Mouse (Mus musculus) liver, embryonic 16.5 days (tissue): Measurements from ENCODE around the gene Plscr2. TPM values are rescaled to one million over a fixed set of nuclear protein-coding genes. Genes with fewer than 3 reads are reported as not detected.

Experiments used
- ATAC-seq: fragments of 200-750 bp; cut with Nextera tagmentation; 2 replicates; pipeline ENCODE4 v1.8.0; 2017; ENCODE audit warnings: low read depth, mild to moderate bottlenecking, moderate number of reproducible peaks, moderate library complexity
- H3K27ac ChIP-seq: fragments of 300-500 bp; sonication (generic); 2 replicates; pipeline ENCODE4 v1.5.1; 2014; ENCODE audit warnings: mild to moderate bottlenecking, low read length
- H3K27me3 ChIP-seq: fragments of 300-500 bp; sonication (generic); 2 replicates; pipeline ENCODE4 v1.6.1; 2014; ENCODE audit warnings: low read depth, low read length, mixed read lengths; ENCODE audit not compliant: control insufficient read depth, insufficient read depth
- H3K36me3 ChIP-seq: fragments of 300-500 bp; sonication (generic); 2 replicates; pipeline ENCODE4 v1.6.1; 2014; ENCODE audit warnings: mild to moderate bottlenecking; ENCODE audit not compliant: control insufficient read depth, insufficient read depth
- H3K4me1 ChIP-seq: fragments of 300-500 bp; sonication (generic); 2 replicates; pipeline ENCODE4 v1.6.1; 2014; ENCODE audit warnings: low read depth, low read length, mixed read lengths; ENCODE audit not compliant: control insufficient read depth
- H3K4me2 ChIP-seq: fragments of 300-500 bp; sonication (generic); 2 replicates; pipeline ENCODE4 v1.6.1; 2014; ENCODE audit warnings: low read depth, low read length, mixed read lengths
- H3K4me3 ChIP-seq: fragments of 300-500 bp; sonication (generic); 2 replicates; pipeline ENCODE4 v1.5.1; 2014; ENCODE audit warnings: low read depth, mild to moderate bottlenecking, low read length
- H3K9ac ChIP-seq: fragments of 300-500 bp; sonication (generic); 2 replicates; pipeline ENCODE4 v1.6.1; 2014; ENCODE audit warnings: low read depth, low read length
- H3K9me3 ChIP-seq: fragments of 300-500 bp; sonication (generic); replicated peaks from 2 replicates; pipeline ENCODE4 v1.6.1; 2016; ENCODE audit warnings: low read length; ENCODE audit not compliant: control insufficient read depth
- WGBS: fragments of 180-500 bp; shearing (Covaris S2); extraction: QIAGEN DNeasy Blood & Tissue Kit; methylation state at CpG from one replicate; pipeline ENCODE4 v1.1.7; 2014; ENCODE audit not compliant: insufficient replicate concordance; 5-methylcytosine and 5-hydroxymethylcytosine counted together
- polyA plus RNA-seq: library from polyadenylated mRNA; unstranded; fragments of >200 nt; fragmentation: Nextera tagmentation; extraction: Ambion mirVana; gene quantifications from 2 replicates; pipeline ENCODE4 v1.2.1, GENCODE M21; 2015

Plscr2 gene
- polyA plus RNA-seq, 1 experiment from 2014 or later = 0.72 TPM

GRCm38 (mm10) chr9:92270927-92271326 is 4.5 kb upstream of the Plscr2 start:
- Histone ChIP-seq H3K9me3 (no peaks in the 10 kb centered on the region), H3K9ac (no peak overlapping the region), H3K27me3 (no peaks in the 10 kb centered on the region), H3K27ac (no peak overlapping the region), H3K36me3 (peaks cover 7% of the 10 kb centered on the region; the same call in 1 of the 2 replicates), H3K4me1 (peaks cover 25% of the 10 kb centered on the region), H3K4me2 (no peak overlapping the region), H3K4me3 (no peak overlapping the region)
- no peak for ATAC-seq
- WGBS = 59% methylated on average over 4 of the region's 4 CpGs

GRCm38 (mm10) chr9:92272650-92273049 is 2.8 kb upstream of the Plscr2 start:
- Histone ChIP-seq H3K36me3 (peaks cover 7% of the 10 kb centered on the region; the same call in 1 of the 2 replicates), H3K4me2 (no peak overlapping the region), H3K27me3 (no peaks in the 10 kb centered on the region), H3K4me1 (peaks cover 25% of the 10 kb centered on the region), H3K27ac (peak overlapping the region; percentile 33; the same call in 1 of the 2 replicates), H3K4me3 (no peak overlapping the region), H3K9ac (no peak overlapping the region), H3K9me3 (no peaks in the 10 kb centered on the region)
- ATAC-seq = peak; percentile 22; the same call in 1 of the 2 replicates
- 60% methylated on average over 4 of the region's 4 CpGs for WGBS

- no peak overlapping the region for H3K9ac ChIP-seq
- peaks cover 6% of the 10 kb centered on the region; the same call in 1 of the 2 replicates for H3K36me3 ChIP-seq
- ATAC-seq = no peak
Observed at GRCm38 (mm10) chr9:92273271-92273670, 2.1 kb upstream of the Plscr2 start.

GRCm38 (mm10) chr9:92273956-92274762 is 1.2 kb upstream of the Plscr2 start:
- Histone ChIP-seq H3K36me3 (0 out of 2 replicates have a peak, but pooled peaks cover 2% of the 10 kb centered on the region), H3K9me3 (no peaks in the 10 kb centered on the region), H3K4me2 (peak overlapping the region; percentile 13; the same call in 1 of the 2 replicates), H3K27me3 (no peaks in the 10 kb centered on the region), H3K4me1 (peaks cover 25% of the 10 kb centered on the region), H3K9ac (peak overlapping the region; percentile 4; the same call in 1 of the 2 replicates), H3K27ac (peak overlapping the region; percentile 65; the same call in 1 of the 2 replicates), H3K4me3 (no peak overlapping the region)
- 23% methylated on average over 6 of the region's 6 CpGs for WGBS
- peak; percentile 79 for ATAC-seq

More at GRCm38 (mm10) chr9:92273271-92273670, 2.1 kb upstream of the Plscr2 start:
- H3K4me2 ChIP-seq = no peak overlapping the region
- no peak overlapping the region; the same call in 1 of the 2 replicates for H3K27ac ChIP-seq
- no peak overlapping the region for H3K4me3 ChIP-seq
- H3K9me3 ChIP-seq = no peaks in the 10 kb centered on the region
- 62% methylated on average over 2 of the region's 2 CpGs for WGBS
- H3K4me1 ChIP-seq = peaks cover 25% of the 10 kb centered on the region
- no peaks in the 10 kb centered on the region for H3K27me3 ChIP-seq

GRCm38 (mm10) chr9:92276360-92276759 is 958 bp downstream of the Plscr2 start:
- Histone ChIP-seq H3K9me3 (no peaks in the 10 kb centered on the region), H3K4me3 (no peak overlapping the region), H3K27ac (no peak overlapping the region), H3K36me3 (no peaks in the 10 kb centered on the region), H3K4me1 (peaks cover 25% of the 10 kb centered on the region), H3K9ac (no peak overlapping the region), H3K27me3 (no peaks in the 10 kb centered on the region), H3K4me2 (no peak overlapping the region)
- 26% methylated on average over 7 of the region's 7 CpGs for WGBS
- ATAC-seq = peak; percentile 25; the same call in 1 of the 2 replicates

GRCm38 (mm10) chr9:92280048-92280447 is 4.6 kb downstream of the Plscr2 start:
- Histone ChIP-seq H3K4me3 (no peak overlapping the region), H3K4me2 (no peak overlapping the region), H3K9me3 (no peaks in the 10 kb centered on the region), H3K9ac (no peak overlapping the region), H3K27ac (no peak overlapping the region), H3K4me1 (peaks cover 7% of the 10 kb centered on the region), H3K36me3 (no peaks in the 10 kb centered on the region), H3K27me3 (no peaks in the 10 kb centered on the region)
- WGBS = 25% methylated on average over 1 of the region's 1 CpGs
- no peak for ATAC-seq

- Histone ChIP-seq H3K9ac (no peak overlapping the region), H3K27ac (no peak overlapping the region), H3K9me3 (no peaks in the 10 kb centered on the region), H3K4me3 (no peak overlapping the region), H3K36me3 (no peaks in the 10 kb centered on the region), H3K27me3 (no peaks in the 10 kb centered on the region), H3K4me1 (no peaks in the 10 kb centered on the region), H3K4me2 (no peak overlapping the region)
- WGBS = 50% methylated on average over 7 of the region's 7 CpGs
- no peak for ATAC-seq
Observed at GRCm38 (mm10) chr9:92282563-92283171, 7.3 kb downstream of the Plscr2 start.

- Histone ChIP-seq H3K4me3 (no peak overlapping the region), H3K27ac (no peak overlapping the region), H3K4me2 (no peak overlapping the region), H3K4me1 (no peaks in the 10 kb centered on the region), H3K27me3 (no peaks in the 10 kb centered on the region), H3K36me3 (no peaks in the 10 kb centered on the region), H3K9me3 (no peaks in the 10 kb centered on the region), H3K9ac (no peak overlapping the region)
- WGBS = 18% methylated on average over 3 of the region's 3 CpGs
- peak; percentile 55 for ATAC-seq
Observed at GRCm38 (mm10) chr9:92289675-92290074, 14.3 kb downstream of the Plscr2 start.

GRCm38 (mm10) chr9:92292169-92292568 is 16.8 kb downstream of the Plscr2 start:
- Histone ChIP-seq H3K27me3 (no peaks in the 10 kb centered on the region), H3K9ac (no peak overlapping the region), H3K4me2 (no peak overlapping the region), H3K36me3 (no peaks in the 10 kb centered on the region), H3K4me3 (no peak overlapping the region), H3K27ac (no peak overlapping the region), H3K9me3 (no peaks in the 10 kb centered on the region), H3K4me1 (no peaks in the 10 kb centered on the region)
- no peak for ATAC-seq
- WGBS = 55% methylated on average over 2 of the region's 2 CpGs
